Mouse (Mus musculus) hindbrain, embryonic 13.5 days (tissue): Measurements from ENCODE around the gene Gm3629. TPM values are rescaled to one million over a fixed set of nuclear protein-coding genes. Genes with fewer than 3 reads are reported as not detected.
A peak's percentile ranks its signal among the peaks of the same experiment; 100 is the strongest.
"Not testable (repeated sequence)": the region's sequence is repeated elsewhere in the genome, so short reads cannot be mapped to it uniquely, and the experiment has no call there.

ENCODE experiments used
- ATAC-seq: fragments of 200-750 bp; cut with Nextera tagmentation; 2 replicates; pipeline ENCODE4 v1.8.0; 2017; ENCODE audit warnings: moderate TSS enrichment; ENCODE audit not compliant: low FRiP score
- H3K27ac ChIP-seq: fragments of 300-500 bp; sonication (generic); 2 replicates; pipeline ENCODE4 v1.5.1; 2015; ENCODE audit warnings: inconsistent platforms, mild to moderate bottlenecking, moderate library complexity
- H3K27me3 ChIP-seq: fragments of 300-500 bp; sonication (generic); 2 replicates; pipeline ENCODE4 v1.6.1; 2015; ENCODE audit warnings: mild to moderate bottlenecking, inconsistent platforms
- H3K36me3 ChIP-seq: fragments of 300-500 bp; sonication (generic); 2 replicates; pipeline ENCODE4 v1.6.1; 2015; ENCODE audit warnings: mild to moderate bottlenecking, inconsistent platforms
- H3K4me1 ChIP-seq: fragments of 300-500 bp; sonication (generic); replicated peaks from 2 replicates; pipeline ENCODE4 v1.6.1; 2015; ENCODE audit warnings: inconsistent platforms
- H3K4me2 ChIP-seq: fragments of 300-500 bp; sonication (generic); 2 replicates; pipeline ENCODE4 v1.6.1; 2015; ENCODE audit warnings: inconsistent platforms, mild to moderate bottlenecking, moderate library complexity
- H3K4me3 ChIP-seq: fragments of 300-500 bp; sonication (generic); 2 replicates; pipeline ENCODE4 v1.5.1; 2015; ENCODE audit warnings: mild to moderate bottlenecking, inconsistent platforms
- H3K9ac ChIP-seq: fragments of 300-500 bp; sonication (generic); 2 replicates; pipeline ENCODE4 v1.6.1; 2015; ENCODE audit warnings: mild to moderate bottlenecking, inconsistent platforms
- H3K9me3 ChIP-seq: fragments of 300-500 bp; sonication (generic); 2 replicates; pipeline ENCODE4 v1.6.1; 2016; ENCODE audit warnings: inconsistent platforms
- WGBS: fragments of 180-500 bp; shearing (Covaris S2); methylation state at CpG from one replicate; pipeline ENCODE4 v1.1.7; 2015; 5-methylcytosine and 5-hydroxymethylcytosine counted together
- polyA plus RNA-seq: library from polyadenylated mRNA; unstranded; fragments of >200 nt; fragmentation: Nextera tagmentation; extraction: Ambion mirVana; gene quantifications from 2 replicates; pipeline ENCODE4 v1.2.1, GENCODE M21; 2015

Gm3629 gene
- polyA plus RNA-seq: 0.38 and 0.74 TPM in 2 replicates

GRCm38 (mm10) chr14:6590513-6590912, at the start of gene Gm3629:
TSS of gene Gm3629 (minus strand) at chr14:6590613.
- H3K4me2 ChIP-seq, H3K36me3 ChIP-seq, H3K27me3 ChIP-seq, H3K9ac ChIP-seq, H3K9me3 ChIP-seq, H3K4me3 ChIP-seq, H3K27ac ChIP-seq, ATAC-seq, H3K4me1 ChIP-seq: not testable (repeated sequence)
- 50% methylated on average over 1 of the region's 2 CpGs for WGBS

DNA sequence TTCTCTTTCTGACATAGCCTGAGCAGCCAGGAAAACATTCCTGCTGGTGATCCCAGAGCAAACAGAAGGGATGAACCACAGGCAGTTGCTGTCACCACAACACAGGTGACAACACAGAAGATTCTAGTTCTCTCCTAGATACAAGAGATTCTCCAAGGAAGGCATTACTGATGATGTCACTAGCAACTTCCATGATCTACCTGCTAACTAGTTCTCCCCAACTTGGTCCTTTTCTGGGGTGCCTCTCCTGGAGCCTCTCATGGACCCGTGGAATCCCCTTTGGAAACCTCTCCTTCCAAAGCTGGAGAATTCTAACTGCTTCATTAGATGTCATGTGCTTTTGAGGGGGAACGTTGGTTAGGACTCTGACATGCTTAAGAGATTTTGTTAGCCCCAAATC, 31.9 kb upstream of the Gm3629 start, which contains the start of gene Gm3460:
Gene Gm3460, minus strand, starts transcription at position 101 of the 400 bp plus-strand sequence.
- H3K4me1 ChIP-seq, H3K4me2 ChIP-seq, H3K9ac ChIP-seq, H3K27ac ChIP-seq, ATAC-seq, H3K36me3 ChIP-seq, H3K9me3 ChIP-seq, H3K27me3 ChIP-seq, H3K4me3 ChIP-seq: not testable (repeated sequence)
- WGBS: 72% methylated on average over 1 of the region's 2 CpGs

DNA sequence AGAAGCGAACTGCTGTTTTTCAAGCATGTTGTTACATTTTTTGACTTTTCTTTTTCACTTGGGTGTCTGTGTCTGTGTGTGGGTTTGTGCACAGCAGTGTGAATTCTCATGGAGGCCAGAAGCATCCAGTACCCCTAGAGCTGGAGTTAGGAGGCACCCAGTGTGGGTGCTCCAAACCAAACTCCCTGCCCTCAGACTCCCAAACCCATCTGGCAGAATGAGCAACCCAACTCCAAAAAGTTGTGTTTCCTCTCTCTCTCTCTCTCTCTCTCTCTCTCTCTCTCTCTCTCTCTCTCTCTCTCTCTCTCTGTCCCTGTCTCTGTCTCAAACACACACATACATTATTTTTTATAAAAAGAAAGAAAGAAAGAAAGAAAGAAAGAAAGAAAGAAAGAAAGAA, 16.0 kb upstream of the Gm3629 start:
- not testable (repeated sequence) for H3K36me3 ChIP-seq, H3K4me1 ChIP-seq, H3K4me3 ChIP-seq, ATAC-seq, H3K27me3 ChIP-seq, H3K9ac ChIP-seq, H3K27ac ChIP-seq, H3K4me2 ChIP-seq, H3K9me3 ChIP-seq
- no CpG with 5 or more reads among the region's 1 CpGs for WGBS

- H3K27me3 ChIP-seq, H3K4me1 ChIP-seq, H3K27ac ChIP-seq, H3K9me3 ChIP-seq, ATAC-seq, H3K36me3 ChIP-seq: not testable (repeated sequence)
- Histone ChIP-seq H3K4me3 (peak overlapping the region; percentile 43), H3K9ac (peak overlapping the region; percentile 67), H3K4me2 (peak overlapping the region; percentile 71)
- WGBS: 8% methylated on average over 4 of the region's 20 CpGs
These were observed 14.6 kb upstream of the Gm3629 start for GRCm38 (mm10) chr14:6605004-6605403.

DNA sequence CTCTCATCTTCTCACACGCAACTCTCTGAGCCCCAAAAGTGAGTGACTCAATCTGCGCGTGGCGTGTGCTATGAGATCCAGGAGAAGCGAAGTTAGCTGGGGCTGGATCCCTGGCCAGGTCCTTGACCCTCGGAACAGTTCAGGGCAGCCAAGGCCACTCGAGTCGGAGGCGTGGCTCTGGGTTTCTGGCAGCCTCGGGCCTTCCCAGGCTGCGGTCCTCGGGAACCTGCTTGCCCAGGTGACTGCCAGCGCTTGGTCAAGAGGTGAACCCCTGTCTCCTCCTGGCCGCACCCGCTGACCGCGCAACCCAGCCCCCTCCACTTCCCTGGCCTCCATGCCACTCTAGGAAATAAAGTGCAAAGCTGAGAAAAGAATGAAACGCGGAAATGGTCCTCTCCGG, 14.1 kb upstream of the Gm3629 start:
- not testable (repeated sequence) for H3K27ac ChIP-seq, H3K27me3 ChIP-seq, H3K9me3 ChIP-seq, H3K36me3 ChIP-seq, ATAC-seq, H3K4me1 ChIP-seq
- peak overlapping the region; percentile 71 for H3K4me2 ChIP-seq
- WGBS: 4% methylated on average over 17 of the region's 20 CpGs
- H3K4me3 ChIP-seq: peak overlapping the region; percentile 43
- peak overlapping the region; percentile 67 for H3K9ac ChIP-seq

- H3K27ac ChIP-seq, H3K9ac ChIP-seq, ATAC-seq, H3K4me1 ChIP-seq, H3K4me2 ChIP-seq, H3K4me3 ChIP-seq, H3K27me3 ChIP-seq, H3K36me3 ChIP-seq, H3K9me3 ChIP-seq: not testable (repeated sequence)
- 83% methylated on average over 1 of the region's 2 CpGs for WGBS
These were observed 53.2 kb downstream of the Gm3629 start, which contains the start of gene Gm8356 for GRCm38 (mm10) chr14:6537190-6537589. TSS of gene Gm8356 (minus strand) at chr14:6537290.

Other genes starting within 250 kb of the Gm3629 start
- not detected in 2 replicates for gene Gm3618, start 246.9 kb downstream of the Gm3629 start, polyA plus RNA-seq
- 0.25 TPM in 1 of 2 replicates, not detected in the other for gene Gm16440, start 200.3 kb downstream of the Gm3629 start, polyA plus RNA-seq
- 3.7 and 4.7 TPM in 2 replicates for gene Gm3591, start 178.1 kb downstream of the Gm3629 start, polyA plus RNA-seq
- gene Gm3594, start 146.0 kb downstream of the Gm3629 start, polyA plus RNA-seq: not detected in 2 replicates
- not detected in 2 replicates for gene Gm8356, start 53.3 kb downstream of the Gm3629 start, polyA plus RNA-seq
- gene Gm3460, start 31.8 kb upstream of the Gm3629 start, polyA plus RNA-seq: 0.18 TPM in 1 of 2 replicates, not detected in the other
- gene Gm10251, start 93.6 kb upstream of the Gm3629 start, polyA plus RNA-seq: not detected in 2 replicates
- gene Gm8050, start 129.6 kb upstream of the Gm3629 start, polyA plus RNA-seq: 0.26 TPM in 1 of 2 replicates, not detected in the other
- 14.5 and 16.5 TPM in 2 replicates for gene Gm3636, start 151.7 kb upstream of the Gm3629 start, polyA plus RNA-seq
- not detected in 2 replicates for gene Gm8362, start 183.8 kb upstream of the Gm3629 start, polyA plus RNA-seq
- not detected in 2 replicates for gene Gm3642, start 249.7 kb upstream of the Gm3629 start, polyA plus RNA-seq